Mouse (Mus musculus): ENCODE data around the gene Pum1. TPM values are rescaled to one million over a fixed set of nuclear protein-coding genes. Genes with fewer than 3 reads are reported as not detected.
"Not testable (repeated sequence)": the region's sequence is repeated elsewhere in the genome, so short reads cannot be mapped to it uniquely, and the experiment has no call there.

The Pum1 gene
- polyA plus RNA-seq, 1 experiment from 2014 or later, result 91.6 TPM

GRCm38 (mm10) chr4:130678149-130678548, 15.0 kb downstream of the Pum1 start:
- Histone ChIP-seq H3K4me3 (ENCODE audit: low read depth, low read length) (no peak overlapping the region), H3K27me3 (replicated peaks; ENCODE audit: control insufficient read depth, insufficient read depth, low read length) (no peaks in the 10 kb centered on the region), H3K9me3 (replicated peaks; ENCODE audit: control insufficient read depth, low read length) (no peaks in the 10 kb centered on the region), H3K36me3 (ENCODE audit: control insufficient read depth, insufficient read depth, low read length) (peaks cover 64% of the 10 kb centered on the region), H3K4me1 (ENCODE audit: control insufficient read depth, insufficient read depth, low read length) (no peaks in the 10 kb centered on the region), H3K9ac (ENCODE audit: low read length) (no peak overlapping the region), H3K4me2 (ENCODE audit: low read length) (no peak overlapping the region), H3K27ac (ENCODE audit: low read depth, low read length) (no peak overlapping the region)
- DNase-seq (ENCODE audit: low spot score) (no peak), ATAC-seq (no peak)
- WGBS, result 98% methylated on average over 3 of the region's 3 CpGs

GRCm38 (mm10) chr4:130680676-130681075, 17.6 kb downstream of the Pum1 start:
- no peak for ATAC-seq
- WGBS, result 97% methylated on average over 6 of the region's 6 CpGs

GRCm38 (mm10) chr4:130683051-130683450, 19.9 kb downstream of the Pum1 start:
- peaks cover 32% of the 10 kb centered on the region for H3K36me3 ChIP-seq (ENCODE audit: control insufficient read depth, insufficient read depth, low read length)
- not testable (repeated sequence) for H3K4me1 ChIP-seq (ENCODE audit: control insufficient read depth, insufficient read depth, low read length); H3K4me2 ChIP-seq (ENCODE audit: low read length); H3K27me3 ChIP-seq (replicated peaks; ENCODE audit: control insufficient read depth, insufficient read depth, low read length); H3K27ac ChIP-seq (ENCODE audit: low read depth, low read length); DNase-seq (ENCODE audit: low spot score); H3K9me3 ChIP-seq (replicated peaks; ENCODE audit: control insufficient read depth, low read length); H3K4me3 ChIP-seq (ENCODE audit: low read depth, low read length); H3K9ac ChIP-seq (ENCODE audit: low read length); ATAC-seq
- 96% methylated on average over 4 of the region's 5 CpGs for WGBS

More at GRCm38 (mm10) chr4:130680676-130681075, 17.6 kb downstream of the Pum1 start:
- H3K4me2 ChIP-seq (ENCODE audit: low read length), result no peak overlapping the region
- no peak for DNase-seq (ENCODE audit: low spot score)
- H3K36me3 ChIP-seq (ENCODE audit: control insufficient read depth, insufficient read depth, low read length), result peaks cover 40% of the 10 kb centered on the region
- H3K27me3 ChIP-seq (replicated peaks; ENCODE audit: control insufficient read depth, insufficient read depth, low read length), result no peaks in the 10 kb centered on the region
- H3K4me1 ChIP-seq (ENCODE audit: control insufficient read depth, insufficient read depth, low read length), result no peaks in the 10 kb centered on the region
- H3K9ac ChIP-seq (ENCODE audit: low read length), result no peak overlapping the region
- no peak overlapping the region for H3K4me3 ChIP-seq (ENCODE audit: low read depth, low read length)
- H3K9me3 ChIP-seq (replicated peaks; ENCODE audit: control insufficient read depth, low read length), result no peaks in the 10 kb centered on the region
- no peak overlapping the region for H3K27ac ChIP-seq (ENCODE audit: low read depth, low read length)

- H3K9ac ChIP-seq (ENCODE audit: low read length), result no peak overlapping the region
- H3K27ac ChIP-seq (ENCODE audit: low read depth, low read length), result no peak overlapping the region
- H3K4me1 ChIP-seq (ENCODE audit: control insufficient read depth, insufficient read depth, low read length), result no peaks in the 10 kb centered on the region
- ATAC-seq, result no peak
- H3K27me3 ChIP-seq (replicated peaks; ENCODE audit: control insufficient read depth, insufficient read depth, low read length), result no peaks in the 10 kb centered on the region
- 86% methylated on average over 3 of the region's 3 CpGs for WGBS
- H3K9me3 ChIP-seq (replicated peaks; ENCODE audit: control insufficient read depth, low read length), result no peaks in the 10 kb centered on the region
- no peak for DNase-seq (ENCODE audit: low spot score)
- no peak overlapping the region for H3K4me3 ChIP-seq (ENCODE audit: low read depth, low read length)
- H3K36me3 ChIP-seq (ENCODE audit: control insufficient read depth, insufficient read depth, low read length), result peaks cover 7% of the 10 kb centered on the region
- H3K4me2 ChIP-seq (ENCODE audit: low read length), result no peak overlapping the region
Observed at GRCm38 (mm10) chr4:130693936-130694335, 30.8 kb downstream of the Pum1 start.

- Histone ChIP-seq H3K4me1 (ENCODE audit: control insufficient read depth, insufficient read depth, low read length) (no peaks in the 10 kb centered on the region), H3K4me3 (ENCODE audit: low read depth, low read length) (no peak overlapping the region), H3K9me3 (replicated peaks; ENCODE audit: control insufficient read depth, low read length) (no peaks in the 10 kb centered on the region), H3K27ac (ENCODE audit: low read depth, low read length) (no peak overlapping the region), H3K36me3 (ENCODE audit: control insufficient read depth, insufficient read depth, low read length) (peaks cover 7% of the 10 kb centered on the region), H3K27me3 (replicated peaks; ENCODE audit: control insufficient read depth, insufficient read depth, low read length) (no peaks in the 10 kb centered on the region), H3K9ac (ENCODE audit: low read length) (no peak overlapping the region), H3K4me2 (ENCODE audit: low read length) (no peak overlapping the region)
- no peak for ATAC-seq
- no peak for DNase-seq (ENCODE audit: low spot score)
- WGBS, result 98% methylated on average over 3 of the region's 3 CpGs
Observed at GRCm38 (mm10) chr4:130694982-130695381, 31.9 kb downstream of the Pum1 start.

GRCm38 (mm10) chr4:130701061-130701460, 37.9 kb downstream of the Pum1 start:
- ATAC-seq (no peak), DNase-seq (ENCODE audit: low spot score) (no peak)
- H3K4me3 ChIP-seq (ENCODE audit: low read depth, low read length), result no peak overlapping the region
- no peaks in the 10 kb centered on the region for H3K4me1 ChIP-seq (ENCODE audit: control insufficient read depth, insufficient read depth, low read length)
- no peaks in the 10 kb centered on the region for H3K9me3 ChIP-seq (replicated peaks; ENCODE audit: control insufficient read depth, low read length)
- no peak overlapping the region for H3K9ac ChIP-seq (ENCODE audit: low read length)
- H3K27me3 ChIP-seq (replicated peaks; ENCODE audit: control insufficient read depth, insufficient read depth, low read length), result no peaks in the 10 kb centered on the region
- 88% methylated on average over 2 of the region's 2 CpGs for WGBS
- no peak overlapping the region for H3K4me2 ChIP-seq (ENCODE audit: low read length)
- H3K36me3 ChIP-seq (ENCODE audit: control insufficient read depth, insufficient read depth, low read length), result peaks cover 35% of the 10 kb centered on the region
- H3K27ac ChIP-seq (ENCODE audit: low read depth, low read length), result no peak overlapping the region

GRCm38 (mm10) chr4:130702835-130703535, 39.9 kb downstream of the Pum1 start:
- no peaks in the 10 kb centered on the region for H3K4me1 ChIP-seq (ENCODE audit: control insufficient read depth, insufficient read depth, low read length)
- no peaks in the 10 kb centered on the region for H3K9me3 ChIP-seq (replicated peaks; ENCODE audit: control insufficient read depth, low read length)
- no peak for ATAC-seq
- no peak overlapping the region for H3K27ac ChIP-seq (ENCODE audit: low read depth, low read length)
- no peak for DNase-seq (ENCODE audit: low spot score)
- 89% methylated on average over 3 of the region's 3 CpGs for WGBS
- H3K4me3 ChIP-seq (ENCODE audit: low read depth, low read length), result no peak overlapping the region
- no peak overlapping the region for H3K4me2 ChIP-seq (ENCODE audit: low read length)
- no peak overlapping the region for H3K9ac ChIP-seq (ENCODE audit: low read length)
- H3K36me3 ChIP-seq (ENCODE audit: control insufficient read depth, insufficient read depth, low read length), result peaks cover 35% of the 10 kb centered on the region
- no peaks in the 10 kb centered on the region for H3K27me3 ChIP-seq (replicated peaks; ENCODE audit: control insufficient read depth, insufficient read depth, low read length)

- ATAC-seq (no peak), DNase-seq (ENCODE audit: low spot score) (no peak)
- no peaks in the 10 kb centered on the region for H3K9me3 ChIP-seq (replicated peaks; ENCODE audit: control insufficient read depth, low read length)
- H3K4me1 ChIP-seq (ENCODE audit: control insufficient read depth, insufficient read depth, low read length), result no peaks in the 10 kb centered on the region
- H3K4me2 ChIP-seq (ENCODE audit: low read length), result no peak overlapping the region
- no peak overlapping the region for H3K4me3 ChIP-seq (ENCODE audit: low read depth, low read length)
- 100% methylated on average over 3 of the region's 3 CpGs for WGBS
- no peak overlapping the region for H3K27ac ChIP-seq (ENCODE audit: low read depth, low read length)
- H3K9ac ChIP-seq (ENCODE audit: low read length), result no peak overlapping the region
- H3K27me3 ChIP-seq (replicated peaks; ENCODE audit: control insufficient read depth, insufficient read depth, low read length), result no peaks in the 10 kb centered on the region
- H3K36me3 ChIP-seq (ENCODE audit: control insufficient read depth, insufficient read depth, low read length), result peaks cover 35% of the 10 kb centered on the region
Observed at GRCm38 (mm10) chr4:130703601-130704000, 40.5 kb downstream of the Pum1 start.

- H3K4me2 ChIP-seq (ENCODE audit: low read length), result no peak overlapping the region
- no peak overlapping the region for H3K4me3 ChIP-seq (ENCODE audit: low read depth, low read length)
- no peaks in the 10 kb centered on the region for H3K4me1 ChIP-seq (ENCODE audit: control insufficient read depth, insufficient read depth, low read length)
- H3K27me3 ChIP-seq (replicated peaks; ENCODE audit: control insufficient read depth, insufficient read depth, low read length), result no peaks in the 10 kb centered on the region
- WGBS, result 98% methylated on average over 3 of the region's 4 CpGs
- ATAC-seq, result no peak
- H3K9ac ChIP-seq (ENCODE audit: low read length), result no peak overlapping the region
- no peak overlapping the region for H3K27ac ChIP-seq (ENCODE audit: low read depth, low read length)
- no peak for DNase-seq (ENCODE audit: low spot score)
- no peaks in the 10 kb centered on the region for H3K9me3 ChIP-seq (replicated peaks; ENCODE audit: control insufficient read depth, low read length)
- H3K36me3 ChIP-seq (ENCODE audit: control insufficient read depth, insufficient read depth, low read length), result peaks cover 41% of the 10 kb centered on the region
Observed at GRCm38 (mm10) chr4:130704615-130705014, 41.5 kb downstream of the Pum1 start.
